Mouse (Mus musculus): ENCODE measurements around the gene Slc6a9.

DNA sequence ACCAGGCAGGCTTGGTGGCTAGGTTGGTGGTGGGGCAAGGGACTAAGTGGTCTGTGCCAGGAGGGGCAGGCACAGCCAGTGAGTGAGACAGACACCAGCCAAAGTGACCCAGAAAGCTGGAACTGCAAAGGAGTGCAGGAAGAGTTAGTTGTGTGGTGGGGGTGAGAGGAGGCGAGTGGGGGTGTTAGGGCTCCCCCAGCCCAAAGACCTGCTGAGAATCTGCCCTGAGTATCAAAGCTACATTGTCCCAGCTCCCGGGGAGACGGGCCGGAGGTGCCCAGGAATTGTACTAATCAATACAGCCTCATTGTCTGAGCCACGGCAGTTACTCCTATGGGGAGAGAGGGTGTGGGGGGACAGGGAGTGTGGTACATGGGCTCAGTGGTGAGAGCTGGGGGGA is 15.2 kb downstream of the Slc6a9 start:
- no peak for TF ChIP-seq CTCF (IDR thresholded peaks at IDR 0.05; ENCODE audit: insufficient read depth, low read depth, low read length)
- TF ChIP-seq POLR2A (IDR thresholded peaks at IDR 0.05; ENCODE audit: insufficient read depth, low read depth, low read length), result no peak

Measured in olfactory bulb, adult 2 months (tissue).